Mouse (Mus musculus): Measurements from ENCODE around the gene Smim11. TPM values are rescaled to one million over a fixed set of nuclear protein-coding genes. Genes with fewer than 3 reads are reported as not detected.

Smim11 gene
- 33.7 and 35.8 TPM in 2 replicates for polyA plus RNA-seq (2012; rRNA removed)

DNA sequence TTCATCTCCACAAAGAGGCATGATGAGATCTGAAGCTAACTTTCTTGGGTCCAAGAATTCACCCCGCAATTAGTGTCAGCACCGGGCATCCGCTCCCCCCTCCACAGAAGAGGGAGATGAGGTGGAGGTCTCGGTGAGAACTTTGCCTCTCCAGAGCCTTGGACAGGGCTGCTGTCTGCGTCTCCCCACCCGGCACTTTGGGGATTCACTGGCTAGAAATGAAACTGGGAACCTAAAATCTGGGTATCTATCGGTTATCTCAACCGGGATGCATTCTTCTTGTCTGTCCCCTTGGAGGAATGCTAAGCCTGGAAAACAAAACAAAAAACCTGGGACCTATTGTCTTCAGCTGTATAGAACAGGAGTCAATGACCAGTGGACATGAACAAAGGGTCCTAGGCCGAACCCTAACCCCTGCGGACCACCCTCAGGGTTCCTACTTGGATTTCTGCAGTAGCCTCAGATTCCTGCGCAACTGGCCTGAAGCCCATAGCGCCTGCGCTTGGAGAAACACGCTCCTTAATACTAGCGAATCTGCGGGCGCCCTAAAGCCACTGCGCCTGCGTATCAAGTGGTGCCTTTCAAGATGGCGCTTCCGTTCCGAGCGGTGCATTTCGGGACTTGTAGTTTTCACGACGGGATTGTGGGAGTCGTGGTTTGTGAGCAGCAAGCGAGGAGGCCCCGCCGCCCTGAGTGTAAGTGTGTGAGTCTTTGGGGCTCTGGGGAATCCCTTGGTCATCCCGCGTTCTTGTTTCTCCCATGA, at the start of gene Smim11:
TSS of gene Smim11 (plus strand) at position 638 of the 763 bp plus-strand sequence.
- peak; percentile 96 to 98 for DNase-seq (ENCODE audit: extremely low spot score in 1 of 2, low spot score in 1 of 2)

- DNase-seq (ENCODE audit: extremely low spot score in 1 of 2, low spot score in 1 of 2): no peak
Observed at GRCm38 (mm10) chr16:92254316-92254715, 46.8 kb upstream of the Smim11 start.

DNA sequence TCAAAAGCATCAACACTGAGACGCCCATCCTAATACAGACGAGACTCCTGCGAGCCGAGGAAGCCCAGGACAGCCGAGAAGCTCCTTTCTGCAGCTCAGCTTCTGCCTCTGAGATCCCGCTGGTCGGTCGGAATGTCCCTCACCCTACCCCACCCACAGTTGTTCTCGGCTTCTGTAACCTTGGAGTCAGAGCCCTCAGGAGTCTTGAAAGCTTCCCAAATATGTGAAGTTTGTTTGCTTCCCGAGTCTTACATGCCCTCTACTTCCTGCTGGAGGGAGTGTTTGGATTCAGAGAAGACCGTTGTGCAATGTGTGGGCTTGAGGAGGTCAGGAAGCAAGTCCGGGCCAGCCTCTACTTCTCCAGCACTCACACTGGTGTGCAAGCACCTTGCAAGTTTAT, 33.2 kb upstream of the Smim11 start:
- DNase-seq (ENCODE audit: extremely low spot score in 1 of 2, low spot score in 1 of 2): no peak

- DNase-seq (ENCODE audit: extremely low spot score in 1 of 2, low spot score in 1 of 2): no peak
Observed at GRCm38 (mm10) chr16:92274516-92274915, 26.6 kb upstream of the Smim11 start.

GRCm38 (mm10) chr16:92275526-92275925, 25.6 kb upstream of the Smim11 start:
- DNase-seq (ENCODE audit: extremely low spot score in 1 of 2, low spot score in 1 of 2): no peak

DNA sequence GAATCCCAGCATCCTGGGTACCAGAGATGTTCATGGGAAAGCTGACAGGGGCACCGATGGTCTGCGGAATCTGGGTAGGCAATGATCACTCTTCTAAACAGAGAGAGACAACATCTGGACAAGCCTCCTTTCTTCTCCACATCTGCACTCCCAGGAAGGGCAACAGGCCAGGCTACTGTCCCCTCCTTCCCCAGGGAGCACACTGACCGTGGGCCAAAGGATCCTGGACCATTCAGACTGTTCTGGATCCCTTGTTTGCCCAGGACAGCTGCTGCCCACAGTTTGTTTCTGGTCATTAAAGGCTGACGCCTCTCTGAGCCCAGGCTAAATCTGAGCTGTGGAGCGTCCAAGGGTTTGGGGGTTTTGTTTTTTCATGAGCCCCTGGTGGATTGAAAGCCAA, 18.4 kb upstream of the Smim11 start:
- DNase-seq (ENCODE audit: extremely low spot score in 1 of 2, low spot score in 1 of 2): no peak

DNA sequence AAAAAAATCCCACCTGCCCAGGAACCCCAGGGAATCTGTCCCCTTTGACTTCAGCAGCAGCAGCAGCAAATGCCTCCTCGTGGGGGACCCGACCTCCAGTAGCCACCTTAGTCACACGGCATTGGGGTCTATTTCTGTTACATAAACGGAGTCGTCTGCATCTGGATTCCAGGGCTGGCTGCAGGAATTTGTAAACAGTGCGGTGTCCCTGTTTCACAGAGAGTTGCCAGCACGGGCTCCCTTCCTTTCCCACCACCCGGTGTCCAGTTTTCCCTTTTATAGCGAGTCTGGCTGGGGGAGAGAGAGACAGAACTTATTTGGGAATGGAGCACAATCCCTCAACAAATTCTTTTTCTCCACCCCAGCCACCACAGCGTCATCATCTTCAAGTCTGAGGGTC, 16.0 kb upstream of the Smim11 start:
- DNase-seq (ENCODE audit: extremely low spot score in 1 of 2, low spot score in 1 of 2): no peak

- peak; percentile 64 to 97 for DNase-seq (ENCODE audit: extremely low spot score in 1 of 2, low spot score in 1 of 2)
Observed at GRCm38 (mm10) chr16:92286609-92287008, 14.5 kb upstream of the Smim11 start.

DNA sequence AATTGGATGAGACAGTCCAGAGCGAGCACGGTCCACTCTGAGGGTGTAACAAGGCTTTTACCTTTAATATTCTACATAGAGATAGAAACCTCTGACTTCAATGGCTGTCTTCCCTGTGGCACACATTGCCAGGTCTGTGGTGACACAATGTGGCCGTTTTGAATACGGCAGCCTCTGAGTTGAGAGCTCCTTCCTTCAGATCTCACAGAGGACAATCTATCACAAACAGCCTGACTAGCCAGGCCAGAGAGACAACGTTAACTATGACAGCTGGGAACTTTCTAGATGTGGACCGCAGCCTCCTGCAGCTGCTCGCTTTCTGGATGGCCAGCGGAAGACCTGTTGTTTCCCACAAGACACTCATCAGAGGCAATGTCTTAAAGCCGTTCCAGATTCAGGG, 12.3 kb upstream of the Smim11 start:
- DNase-seq (ENCODE audit: extremely low spot score in 1 of 2, low spot score in 1 of 2): peak in 1 of 2 experiments; percentile 46

DNA sequence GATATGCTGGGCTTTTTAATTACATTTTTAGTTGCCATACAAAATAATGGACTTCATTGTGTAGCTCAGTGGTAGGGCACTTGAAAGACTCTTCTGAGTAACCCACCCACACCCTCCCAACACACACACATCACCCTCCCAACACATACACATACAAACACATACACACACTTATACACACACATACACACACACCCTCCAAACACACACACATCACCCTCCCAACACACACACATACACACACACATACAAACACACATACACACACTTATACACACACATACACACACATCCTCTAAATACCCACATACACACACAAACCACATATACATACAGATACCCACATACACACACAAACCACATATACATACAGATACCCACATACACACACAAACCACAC, 11.0 kb upstream of the Smim11 start:
- no peak for DNase-seq (ENCODE audit: extremely low spot score in 1 of 2, low spot score in 1 of 2)

- DNase-seq (ENCODE audit: extremely low spot score in 1 of 2, low spot score in 1 of 2): no peak
Observed at GRCm38 (mm10) chr16:92292101-92292500, 9.0 kb upstream of the Smim11 start, which contains the start of gene Kcne2. TSS of gene Kcne2 (plus strand) at chr16:92292389.

DNA sequence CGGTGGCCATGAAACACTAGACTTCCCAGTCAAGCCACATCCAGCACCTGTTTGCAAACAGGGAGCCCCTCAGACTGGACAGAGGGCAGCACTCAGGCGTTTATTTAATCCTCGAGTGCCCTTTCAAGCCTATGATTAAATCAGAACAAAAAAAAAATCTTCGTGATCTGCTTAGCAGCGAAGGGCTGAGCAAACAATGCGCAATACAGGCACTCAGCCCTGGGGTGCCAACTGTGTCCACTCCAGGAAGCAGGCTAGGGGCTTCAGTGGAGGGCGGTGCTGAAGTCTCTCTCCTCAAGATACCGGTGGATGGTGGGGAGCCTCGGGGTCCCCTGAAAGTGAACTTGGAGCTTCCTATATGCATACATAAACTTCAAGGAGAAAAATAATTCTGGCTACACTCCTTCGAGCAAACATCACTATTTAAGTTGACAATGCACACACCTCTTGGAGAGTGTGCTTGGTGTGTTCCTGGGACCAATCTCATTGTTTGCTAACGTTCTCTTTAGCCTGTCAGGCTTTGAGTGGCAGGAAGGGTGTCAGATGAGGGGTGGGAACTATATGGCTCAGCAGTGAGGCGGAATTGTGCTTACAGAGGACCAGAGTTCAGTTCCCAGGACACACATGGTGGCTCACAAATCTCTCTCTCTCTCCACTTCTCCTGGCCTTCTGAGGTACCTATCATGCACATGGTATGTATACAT, 6.7 kb upstream of the Smim11 start:
- no peak for DNase-seq (ENCODE audit: extremely low spot score in 1 of 2, low spot score in 1 of 2)

DNA sequence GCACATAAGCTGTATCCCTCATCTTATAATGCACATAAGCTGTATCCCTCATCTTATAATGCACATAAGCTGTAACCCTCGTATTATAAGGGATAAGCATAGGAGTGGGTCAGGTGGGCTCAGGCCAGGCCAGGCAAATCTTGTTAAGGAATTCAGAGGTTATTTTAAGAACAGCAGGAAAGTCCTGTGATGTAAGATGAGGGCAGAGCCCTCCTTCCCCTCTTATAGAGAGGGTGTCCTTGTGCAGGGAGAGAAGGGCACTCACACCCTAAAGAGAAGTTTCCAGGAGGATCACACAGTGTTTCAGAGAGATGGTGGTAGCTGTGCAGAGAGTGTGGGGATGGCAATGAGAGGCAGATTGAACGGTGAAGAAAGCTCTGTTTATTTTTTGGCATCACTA, 5.8 kb upstream of the Smim11 start:
- DNase-seq (ENCODE audit: extremely low spot score in 1 of 2, low spot score in 1 of 2): no peak

- peak in 1 of 2 experiments; percentile 52 for DNase-seq (ENCODE audit: extremely low spot score in 1 of 2, low spot score in 1 of 2)
Observed at GRCm38 (mm10) chr16:92301412-92301806, 323 bp downstream of the Smim11 start.

DNA sequence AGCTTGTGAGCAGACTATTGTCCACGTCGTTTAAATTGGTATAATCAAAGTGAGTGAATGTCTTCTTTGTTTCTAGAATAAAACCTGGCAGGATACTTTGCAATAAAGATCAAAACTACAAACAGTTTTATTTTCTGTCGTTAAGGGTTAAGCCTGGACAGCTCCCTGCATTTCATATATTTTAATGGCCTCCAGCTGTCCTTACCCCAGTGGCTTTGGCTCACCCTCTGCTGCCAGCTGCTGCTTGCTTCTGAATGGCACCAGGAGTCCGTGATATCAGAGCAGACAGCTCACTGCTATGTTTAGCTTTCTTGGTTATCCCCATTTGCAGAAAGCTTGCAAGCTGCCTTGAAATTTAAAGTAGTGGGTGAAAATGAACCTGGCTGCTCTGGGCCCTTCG, 903 bp downstream of the Smim11 start:
- peak in 1 of 2 experiments; percentile 31 for DNase-seq (ENCODE audit: extremely low spot score in 1 of 2, low spot score in 1 of 2)

DNA sequence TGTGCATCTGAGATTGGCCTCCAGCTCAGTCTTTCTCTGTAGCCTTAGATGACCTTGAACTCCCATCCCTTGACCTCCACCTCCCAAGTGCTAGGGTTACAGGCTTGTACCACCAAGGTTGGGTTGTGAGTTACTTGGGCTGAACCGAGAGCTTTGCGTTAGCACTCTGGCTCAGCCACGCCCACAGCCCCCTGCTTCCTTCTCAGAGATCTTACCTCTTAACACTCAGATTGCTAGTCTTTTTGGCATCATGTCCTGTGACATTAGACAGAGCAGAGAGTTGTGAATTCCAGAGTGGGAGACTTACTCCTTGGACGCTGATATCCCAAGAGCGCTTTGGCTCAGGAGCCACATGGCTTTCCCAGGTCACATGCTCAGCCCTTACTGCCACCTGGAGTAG, 1.4 kb downstream of the Smim11 start:
- DNase-seq (ENCODE audit: extremely low spot score in 1 of 2, low spot score in 1 of 2): no peak

DNA sequence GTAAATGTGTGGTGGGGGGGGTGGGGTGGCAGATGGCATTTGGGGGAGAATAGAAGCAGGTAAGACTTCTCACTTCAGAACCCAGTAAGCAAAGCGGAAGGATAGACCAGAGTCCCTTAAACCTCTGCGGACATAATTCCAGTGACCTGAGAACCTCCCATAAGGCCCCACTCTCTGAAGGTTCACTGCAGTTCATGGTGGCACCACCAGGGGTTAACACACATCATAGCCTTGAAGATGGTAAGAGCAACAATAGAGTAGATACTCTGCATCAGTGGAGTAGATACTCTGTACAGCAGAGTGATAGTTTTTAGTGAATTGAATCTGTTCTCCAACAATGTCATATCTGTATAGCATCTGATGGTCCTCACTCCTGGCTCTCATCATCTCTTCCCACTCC, 4.4 kb downstream of the Smim11 start:
- DNase-seq (ENCODE audit: extremely low spot score in 1 of 2, low spot score in 1 of 2): no peak

- DNase-seq (ENCODE audit: extremely low spot score in 1 of 2, low spot score in 1 of 2): no peak
Observed at GRCm38 (mm10) chr16:92307947-92308346, 6.9 kb downstream of the Smim11 start.

DNA sequence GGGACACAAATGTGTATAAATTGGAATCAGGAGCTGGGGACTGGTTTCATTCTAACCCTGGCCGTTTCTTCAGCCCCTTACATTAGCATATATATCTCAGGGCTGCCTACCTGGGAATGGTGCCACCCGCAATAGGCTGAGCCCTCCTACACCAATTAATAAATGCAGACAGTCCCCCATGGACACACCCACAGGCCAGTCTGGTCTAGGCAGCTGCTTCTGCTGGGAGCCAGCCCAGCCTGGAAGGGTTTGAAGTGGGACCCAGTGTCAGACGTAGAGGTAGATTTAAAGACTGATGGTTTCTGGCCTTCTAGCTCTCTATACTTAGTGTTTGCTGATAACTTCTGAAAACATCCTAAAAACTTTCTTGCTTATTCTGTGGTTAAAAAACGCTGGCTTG, 8.0 kb downstream of the Smim11 start:
- no peak for DNase-seq (ENCODE audit: extremely low spot score in 1 of 2, low spot score in 1 of 2)

GRCm38 (mm10) chr16:92313953-92314741, 13.1 kb downstream of the Smim11 start:
- peak in 1 of 2 experiments; percentile 72 for DNase-seq (ENCODE audit: extremely low spot score in 1 of 2, low spot score in 1 of 2)

GRCm38 (mm10) chr16:92316049-92316738, 15.1 kb downstream of the Smim11 start:
- DNase-seq (ENCODE audit: extremely low spot score in 1 of 2, low spot score in 1 of 2): no peak

Measured in frontal cortex, adult 2 months (tissue).